In the genomic region with DNA sequence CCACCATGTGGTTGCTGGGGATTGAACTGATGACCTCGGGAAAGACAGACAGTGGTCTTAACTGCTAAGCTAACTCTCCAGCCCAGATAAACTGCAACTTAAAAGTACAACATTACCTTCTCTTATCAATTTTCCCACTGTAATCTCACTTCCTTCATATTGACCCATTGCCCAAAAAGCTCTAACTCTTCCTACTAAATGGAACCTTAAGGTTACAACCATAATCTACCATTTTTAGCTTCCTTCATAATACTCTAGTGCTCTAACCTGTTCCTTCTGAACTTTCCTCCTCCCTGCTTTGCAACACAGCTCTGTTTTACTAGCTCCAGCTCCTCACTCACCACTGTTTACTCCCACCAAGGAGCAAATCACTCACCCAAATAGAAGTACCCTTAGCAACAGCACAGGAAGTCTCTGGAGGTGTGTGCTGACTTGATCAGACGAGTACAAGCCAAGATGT, we compare ENCODE assay signal across 26 mouse cellular contexts. TPM values are rescaled to one million over a fixed set of nuclear protein-coding genes. Genes with fewer than 3 reads are reported as not detected.
DNase-seq lines count a peak whose midpoint lies in the region; ATAC-seq and TF ChIP-seq lines count a peak whose summit lies in the region.
"Had no signal": no experiment of that assay in that cellular context is flagged by ENCODE, and none has a peak within 500 bp of the region (broad histone marks: within the 10 kb centered on the region; RNA-seq: fewer than 3 reads in every experiment).

No protein-coding gene starts in this region.

- TF ChIP-seq CTCF in lung, adult 2 months (IDR thresholded peaks at IDR 0.05; ENCODE audit: insufficient read depth, low read length) = no peak

- DNase-seq in lung, postnatal 25 days (ENCODE audit: low spot score) = peak; percentile 26
- DNase-seq in lung, adult 2 months = no peak
- peak; percentile 18 for DNase-seq in T-cell, adult 2 months (ENCODE audit: low spot score)
- DNase-seq in natural killer cell, adult 2 months (ENCODE audit: low spot score in 2 of 2) = no peak
- no peak for DNase-seq in spleen, postnatal 14 days (ENCODE audit: low spot score in 2 of 2)
- no peak for DNase-seq in heart, adult 8-10 months (ENCODE audit: low spot score)
- DNase-seq: adrenal gland, postnatal 36 days; cerebellum, adult 11-12 months; cerebellum, postnatal 14 days; embryo, embryonic 11 days; kidney, adult 11 months; right cerebral cortex, postnatal 14 days; spleen, adult 18-20 months; thymus, adult 18-20 months; thymus, postnatal 4 days had no signal

- H3K4me2 ChIP-seq in liver, embryonic 15.5 days = no peak overlapping the region
- H3K4me2 ChIP-seq: heart, embryonic 12.5 days; hindbrain, embryonic 15.5 days; midbrain, embryonic 13.5 days; stomach, embryonic 15.5 days had no signal

- H3K36me3 ChIP-seq in liver, embryonic 15.5 days (replicated peaks) = no peaks in the 10 kb centered on the region
- H3K36me3 ChIP-seq: heart, embryonic 12.5 days; hindbrain, embryonic 15.5 days; stomach, embryonic 15.5 days had no signal

- no peak for ATAC-seq in liver, embryonic 15.5 days (ENCODE audit: insufficient read depth)
- ATAC-seq: forebrain, embryonic 16.5 days; midbrain, embryonic 13.5 days had no signal

- H3K4me3 ChIP-seq in lung, adult 2 months (replicated peaks; ENCODE audit: extremely low read depth, low read depth, low read length) = no peak overlapping the region
- no peak overlapping the region for H3K4me3 ChIP-seq in liver, embryonic 15.5 days (replicated peaks)
- H3K4me3 ChIP-seq: heart, embryonic 12.5 days; hindbrain, embryonic 15.5 days; left cerebral cortex, adult 2 months; limb, embryonic 10.5 days; midbrain, embryonic 13.5 days; stomach, embryonic 15.5 days had no signal

- 0 out of 2 replicates have a peak overlapping the region, but pooled peaks have one; percentile 6 for H3K27ac ChIP-seq in liver, embryonic 15.5 days (replicated peaks)
- H3K27ac ChIP-seq: hindbrain, embryonic 15.5 days; kidney, postnatal 0 days; left cerebral cortex, adult 2 months; limb, embryonic 10.5 days; liver, embryonic 14.5 days; macrophage; midbrain, embryonic 13.5 days; stomach, embryonic 15.5 days had no signal

- H3K4me1 ChIP-seq in lung, adult 2 months (ENCODE audit: control insufficient read depth, insufficient read depth, low read length) = peaks cover 9% of the 10 kb centered on the region
- H3K4me1 ChIP-seq in liver, embryonic 15.5 days (replicated peaks) = peaks cover 50% of the 10 kb centered on the region
- H3K4me1 ChIP-seq: hindbrain, embryonic 15.5 days; limb, embryonic 10.5 days; midbrain, embryonic 13.5 days; stomach, embryonic 15.5 days had no signal

- H3K9me3 ChIP-seq in liver, embryonic 15.5 days (replicated peaks) = no peaks in the 10 kb centered on the region
- H3K9me3 ChIP-seq: heart, embryonic 12.5 days; hindbrain, embryonic 15.5 days; limb, embryonic 10.5 days; stomach, embryonic 15.5 days had no signal

- no peak for TF ChIP-seq POLR2A in lung, adult 2 months (IDR thresholded peaks at IDR 0.05; ENCODE audit: borderline replicate concordance, extremely low read depth, low read depth, low read length)

- no peak overlapping the region for H3K9ac ChIP-seq in liver, embryonic 15.5 days
- H3K9ac ChIP-seq: heart, embryonic 12.5 days; hindbrain, embryonic 15.5 days; liver, embryonic 14.5 days; midbrain, embryonic 13.5 days; stomach, embryonic 15.5 days had no signal

- no peaks in the 10 kb centered on the region for H3K27me3 ChIP-seq in liver, embryonic 15.5 days
- H3K27me3 ChIP-seq: heart, embryonic 12.5 days; hindbrain, embryonic 15.5 days; midbrain, embryonic 13.5 days; stomach, embryonic 15.5 days had no signal

- 53% methylated on average over 2 of the region's 2 CpGs for WGBS in lung, adult 2 months
- 25% methylated on average over 2 of the region's 2 CpGs for WGBS in liver, embryonic 15.5 days (ENCODE audit: insufficient replicate concordance)

RNA-seq across cellular contexts. Expression of a gene that starts 30.9 kb away (rescaled TPM):
- polyA plus RNA-seq in lung, adult 2 months (2012; rRNA removed) = 33.1 and 40.7 TPM in 2 replicates
- polyA plus RNA-seq in liver, embryonic 15.5 days (2015; fragmentation: Nextera tagmentation; extraction: Ambion mirVana) = 45.3 and 45.7 TPM in 2 replicates
- 100 to 1,000 TPM; 114 to 129 (median 122) TPM for total RNA-seq in heart, adult 8-10 months (2022)

Comparison
In these comparisons a context has a peak if more than half of its experiments do, and no peak if none do; other contexts are left out.
1. DNase-seq: peak in lung, postnatal 25 days (single experiment) and T-cell, adult 2 months (single experiment); none in lung, adult 2 months (single experiment), natural killer cell, adult 2 months (0 of 2), spleen, postnatal 14 days (0 of 2) and heart, adult 8-10 months (single experiment).